Mouse (Mus musculus): ENCODE results near the gene Triobp. TPM values are rescaled to one million over a fixed set of nuclear protein-coding genes. Genes with fewer than 3 reads are reported as not detected.
A peak's percentile ranks its signal among the peaks of the same experiment; 100 is the strongest.
"Not testable (repeated sequence)": the region's sequence is repeated elsewhere in the genome, so short reads cannot be mapped to it uniquely, and the experiment has no call there.

The Triobp gene
- polyA plus RNA-seq, 1 experiment from 2014 or later, result 46.7 TPM

DNA sequence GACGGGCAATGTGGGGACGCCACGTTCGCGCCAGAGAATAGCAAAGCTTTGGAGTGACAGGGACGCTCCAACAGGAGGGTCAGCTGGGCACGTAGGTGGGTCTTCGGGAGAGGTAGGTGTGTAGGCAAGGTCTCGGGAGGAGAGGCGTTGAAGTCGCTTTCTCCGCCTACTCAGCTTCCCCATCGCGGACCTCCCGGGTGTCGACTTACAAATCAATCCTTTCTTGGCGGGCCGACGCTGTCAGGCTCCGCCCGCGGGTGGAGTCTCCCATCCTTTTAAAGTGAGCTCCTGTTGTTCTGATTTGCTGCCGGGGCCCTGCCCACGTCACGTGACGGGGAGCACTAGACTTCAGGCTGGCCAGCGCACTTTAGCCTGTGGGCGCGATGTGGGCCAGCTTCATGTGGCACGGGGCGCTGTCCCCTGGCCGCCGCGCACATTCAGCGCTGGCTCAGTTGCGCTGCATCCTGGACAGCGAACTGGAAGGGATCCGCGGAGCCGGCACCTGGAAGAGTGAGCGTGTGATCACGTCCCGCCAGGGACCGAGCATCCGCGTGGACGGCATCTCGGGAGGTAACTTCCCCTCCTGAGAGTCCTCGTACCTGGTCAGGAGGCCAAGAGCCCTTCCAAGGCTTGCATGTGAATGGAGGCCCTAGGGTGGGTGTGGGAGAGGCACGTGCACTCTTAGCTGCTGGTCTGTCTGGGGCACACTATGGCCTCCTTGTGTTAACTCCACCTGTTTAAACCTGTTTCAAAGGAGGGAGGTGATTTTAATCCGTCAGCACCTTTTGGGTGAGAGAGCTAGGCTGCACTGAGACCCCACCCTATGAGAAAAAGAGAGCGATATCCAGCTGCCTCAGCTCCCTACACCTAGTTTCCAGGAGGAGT lies 83.3 kb downstream of the Triobp start:
- peak; percentile 95 for DNase-seq (ENCODE audit: low spot score)
- Histone ChIP-seq H3K9me3 (no peaks in the 10 kb centered on the region), H3K36me3 (replicated peaks) (peaks cover 20% of the 10 kb centered on the region), H3K4me3 (peak overlapping the region; percentile 84), H3K27me3 (replicated peaks; ENCODE audit: low read depth, poor library complexity, severe bottlenecking) (peaks cover 18% of the 10 kb centered on the region), H3K4me1 (peaks cover 61% of the 10 kb centered on the region), H3K27ac (replicated peaks) (peak overlapping the region; percentile 100)
- under 1% methylated on average over 52 of the region's 52 CpGs for WGBS

GRCm38 (mm10) chr15:79031908-79032307 lies 84.4 kb downstream of the Triobp start:
- H3K4me1 ChIP-seq, result peaks cover 52% of the 10 kb centered on the region

DNA sequence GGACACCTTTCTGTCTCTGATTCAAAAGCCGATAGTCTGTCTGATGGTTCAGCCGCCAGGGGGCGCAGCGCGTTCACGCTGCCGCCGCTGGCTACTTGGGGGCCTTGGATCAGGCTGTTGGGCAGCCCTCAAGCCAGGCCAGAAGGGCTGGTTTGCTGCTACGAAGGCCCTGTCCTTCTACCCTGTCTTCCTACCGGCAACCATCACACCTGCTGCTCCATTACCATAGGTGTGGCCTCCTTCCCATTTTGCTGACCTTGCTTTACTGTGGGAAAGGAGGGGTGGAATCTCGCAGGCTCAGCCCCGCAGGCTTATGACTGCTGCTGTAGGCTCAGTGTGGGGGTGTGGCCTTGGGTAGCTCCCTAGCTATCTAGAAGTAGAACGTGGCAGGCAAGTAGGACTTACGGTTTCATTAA lies 90.4 kb downstream of the Triobp start:
- DNase-seq (ENCODE audit: low spot score), result peak; percentile 85
- H3K27me3 ChIP-seq (replicated peaks; ENCODE audit: low read depth, poor library complexity, severe bottlenecking), result peaks cover 43% of the 10 kb centered on the region
- H3K27ac ChIP-seq (replicated peaks), result no peak overlapping the region
- WGBS, result 17% methylated on average over 14 of the region's 14 CpGs
- H3K4me1 ChIP-seq, result peaks cover 44% of the 10 kb centered on the region
- no peaks in the 10 kb centered on the region for H3K9me3 ChIP-seq
- H3K4me3 ChIP-seq, result no peak overlapping the region; the same call in 1 of the 2 replicates
- peaks cover 37% of the 10 kb centered on the region for H3K36me3 ChIP-seq (replicated peaks)

More at GRCm38 (mm10) chr15:79031908-79032307, 84.4 kb downstream of the Triobp start:
- H3K4me3 ChIP-seq; DNase-seq (ENCODE audit: low spot score); H3K27ac ChIP-seq (replicated peaks); H3K9me3 ChIP-seq; H3K27me3 ChIP-seq (replicated peaks; ENCODE audit: low read depth, poor library complexity, severe bottlenecking): not testable (repeated sequence)
- peaks cover 31% of the 10 kb centered on the region for H3K36me3 ChIP-seq (replicated peaks)
- 92% methylated on average over 5 of the region's 5 CpGs for WGBS

- Histone ChIP-seq H3K36me3 (replicated peaks) (peaks cover 37% of the 10 kb centered on the region), H3K4me1 (peaks cover 48% of the 10 kb centered on the region), H3K27ac (replicated peaks) (no peak overlapping the region), H3K9me3 (no peaks in the 10 kb centered on the region), H3K27me3 (replicated peaks; ENCODE audit: low read depth, poor library complexity, severe bottlenecking) (peaks cover 47% of the 10 kb centered on the region), H3K4me3 (no peak overlapping the region; the same call in 1 of the 2 replicates)
- DNase-seq (ENCODE audit: low spot score), result no peak
- 70% methylated on average over 10 of the region's 10 CpGs for WGBS
Measured at GRCm38 (mm10) chr15:79038331-79038730, 90.8 kb downstream of the Triobp start.

GRCm38 (mm10) chr15:79038853-79039252 lies 91.3 kb downstream of the Triobp start:
- peaks cover 36% of the 10 kb centered on the region for H3K36me3 ChIP-seq (replicated peaks)
- peak overlapping the region; percentile 16; the same call in 1 of the 2 replicates for H3K27ac ChIP-seq (replicated peaks)
- DNase-seq (ENCODE audit: low spot score), result peak; percentile 79
- peak overlapping the region; percentile 25; the same call in 1 of the 2 replicates for H3K4me3 ChIP-seq
- H3K4me1 ChIP-seq, result peaks cover 51% of the 10 kb centered on the region
- 20% methylated on average over 7 of the region's 7 CpGs for WGBS
- no peaks in the 10 kb centered on the region for H3K9me3 ChIP-seq
- peaks cover 52% of the 10 kb centered on the region for H3K27me3 ChIP-seq (replicated peaks; ENCODE audit: low read depth, poor library complexity, severe bottlenecking)

- DNase-seq (ENCODE audit: low spot score), result peak; percentile 62
Measured at GRCm38 (mm10) chr15:79040501-79041416, 93.2 kb downstream of the Triobp start.

DNA sequence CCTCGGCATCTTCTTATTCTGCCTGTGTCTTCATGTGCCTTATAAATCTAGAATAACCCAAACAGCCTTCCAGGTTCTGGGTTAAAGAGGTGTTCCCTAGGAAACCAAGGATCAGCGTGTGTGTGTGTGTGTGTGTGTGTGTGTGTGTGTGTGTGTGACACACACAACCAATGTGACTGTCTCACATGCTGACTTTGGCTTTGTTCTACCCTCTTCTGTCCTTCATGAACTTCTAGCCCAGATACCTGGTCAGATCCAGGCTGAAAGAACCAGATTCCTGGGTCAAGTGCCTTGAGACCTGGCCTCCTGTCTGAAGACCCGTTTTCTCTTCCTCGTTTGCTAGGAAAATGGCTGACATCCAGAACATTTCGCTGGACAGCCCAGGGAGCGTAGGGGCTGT lies 94.1 kb downstream of the Triobp start, which contains the start of gene Galr3:
TSS of gene Galr3 (plus strand) at position 301 of the 400 bp plus-strand sequence.
- 79% methylated on average over 6 of the region's 6 CpGs for WGBS
- Histone ChIP-seq H3K27ac (replicated peaks) (peak within 1 kb of the TSS; percentile 70; the same call in 1 of the 2 replicates), H3K36me3 (replicated peaks) (peaks cover 10% of the 10 kb centered on the region), H3K27me3 (replicated peaks; ENCODE audit: low read depth, poor library complexity, severe bottlenecking) (peaks cover 66% of the 10 kb centered on the region), H3K4me1 (peaks cover 57% of the 10 kb centered on the region), H3K4me3 (peak within 1 kb of the TSS; percentile 72), H3K9me3 (no peaks in the 10 kb centered on the region)
- no peak for DNase-seq (ENCODE audit: low spot score)

More at GRCm38 (mm10) chr15:79040501-79041416, 93.2 kb downstream of the Triobp start:
- Histone ChIP-seq H3K9me3 (no peaks in the 10 kb centered on the region), H3K27me3 (replicated peaks; ENCODE audit: low read depth, poor library complexity, severe bottlenecking) (peaks cover 66% of the 10 kb centered on the region), H3K4me3 (peak overlapping the region; percentile 50), H3K36me3 (replicated peaks) (peaks cover 18% of the 10 kb centered on the region), H3K27ac (replicated peaks) (no peak overlapping the region), H3K4me1 (peaks cover 57% of the 10 kb centered on the region)
- WGBS, result 23% methylated on average over 24 of the region's 24 CpGs

- Histone ChIP-seq H3K36me3 (replicated peaks) (no peaks in the 10 kb centered on the region), H3K4me1 (peaks cover 54% of the 10 kb centered on the region), H3K9me3 (no peaks in the 10 kb centered on the region), H3K4me3 (peak overlapping the region; percentile 72), H3K27ac (replicated peaks) (peak overlapping the region; percentile 70), H3K27me3 (replicated peaks; ENCODE audit: low read depth, poor library complexity, severe bottlenecking) (peaks cover 76% of the 10 kb centered on the region)
- peak; percentile 63 for DNase-seq (ENCODE audit: low spot score)
- WGBS, result under 1% methylated on average over 105 of the region's 105 CpGs
Measured at GRCm38 (mm10) chr15:79042721-79043491, 95.4 kb downstream of the Triobp start.

DNA sequence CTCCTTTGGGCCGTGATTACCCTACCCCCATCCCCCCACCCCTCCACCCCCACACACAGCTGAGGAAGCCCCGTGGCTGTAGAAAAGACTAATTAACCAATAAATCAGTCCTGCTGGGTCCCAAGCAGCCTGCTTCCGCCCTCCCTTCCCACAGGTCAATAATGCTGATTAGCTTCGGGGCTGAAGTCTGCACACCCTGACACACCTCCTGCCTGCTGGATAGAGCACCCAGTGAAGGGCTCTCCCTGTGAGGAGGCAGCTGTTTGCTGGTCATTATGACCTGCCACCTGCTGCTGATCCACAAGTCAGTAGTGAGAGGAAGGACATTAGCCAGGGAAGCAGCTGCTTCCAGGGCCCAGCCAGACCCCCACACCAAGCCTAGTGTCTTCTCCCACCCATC lies 97.3 kb downstream of the Triobp start:
- no peak for DNase-seq (ENCODE audit: low spot score)
- Histone ChIP-seq H3K4me3 (no peak overlapping the region), H3K27me3 (replicated peaks; ENCODE audit: low read depth, poor library complexity, severe bottlenecking) (peaks cover 64% of the 10 kb centered on the region), H3K27ac (replicated peaks) (no peak overlapping the region), H3K4me1 (peaks cover 36% of the 10 kb centered on the region), H3K9me3 (no peaks in the 10 kb centered on the region), H3K36me3 (replicated peaks) (no peaks in the 10 kb centered on the region)
- 14% methylated on average over 4 of the region's 4 CpGs for WGBS

DNA sequence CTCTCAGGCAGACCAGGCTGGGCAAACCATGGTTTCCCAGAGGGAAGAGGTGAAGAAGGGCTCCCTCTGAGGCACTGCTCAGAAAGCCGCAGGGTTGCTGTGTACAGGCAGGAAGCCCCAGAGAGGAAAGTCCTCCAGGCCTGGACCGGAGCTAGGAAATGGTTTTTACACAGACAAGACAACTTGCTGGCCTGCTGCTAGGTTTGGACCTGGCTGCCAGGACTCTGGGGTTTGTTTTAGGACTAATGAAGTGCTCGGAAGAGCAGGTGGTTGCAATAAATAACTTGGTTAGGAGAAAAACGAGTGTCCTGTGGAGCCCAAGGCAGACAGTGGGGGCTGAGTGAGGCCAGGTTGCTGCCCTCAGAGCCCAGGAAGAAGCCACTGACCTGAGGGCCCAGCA lies 100.7 kb downstream of the Triobp start:
- peaks cover 21% of the 10 kb centered on the region for H3K4me1 ChIP-seq
- peaks cover 15% of the 10 kb centered on the region for H3K36me3 ChIP-seq (replicated peaks)
- H3K27me3 ChIP-seq (replicated peaks; ENCODE audit: low read depth, poor library complexity, severe bottlenecking), result peaks cover 30% of the 10 kb centered on the region
- H3K9me3 ChIP-seq, result no peaks in the 10 kb centered on the region
- 72% methylated on average over 4 of the region's 4 CpGs for WGBS
- DNase-seq (ENCODE audit: low spot score), result no peak
- no peak overlapping the region for H3K4me3 ChIP-seq
- H3K27ac ChIP-seq (replicated peaks), result no peak overlapping the region

DNA sequence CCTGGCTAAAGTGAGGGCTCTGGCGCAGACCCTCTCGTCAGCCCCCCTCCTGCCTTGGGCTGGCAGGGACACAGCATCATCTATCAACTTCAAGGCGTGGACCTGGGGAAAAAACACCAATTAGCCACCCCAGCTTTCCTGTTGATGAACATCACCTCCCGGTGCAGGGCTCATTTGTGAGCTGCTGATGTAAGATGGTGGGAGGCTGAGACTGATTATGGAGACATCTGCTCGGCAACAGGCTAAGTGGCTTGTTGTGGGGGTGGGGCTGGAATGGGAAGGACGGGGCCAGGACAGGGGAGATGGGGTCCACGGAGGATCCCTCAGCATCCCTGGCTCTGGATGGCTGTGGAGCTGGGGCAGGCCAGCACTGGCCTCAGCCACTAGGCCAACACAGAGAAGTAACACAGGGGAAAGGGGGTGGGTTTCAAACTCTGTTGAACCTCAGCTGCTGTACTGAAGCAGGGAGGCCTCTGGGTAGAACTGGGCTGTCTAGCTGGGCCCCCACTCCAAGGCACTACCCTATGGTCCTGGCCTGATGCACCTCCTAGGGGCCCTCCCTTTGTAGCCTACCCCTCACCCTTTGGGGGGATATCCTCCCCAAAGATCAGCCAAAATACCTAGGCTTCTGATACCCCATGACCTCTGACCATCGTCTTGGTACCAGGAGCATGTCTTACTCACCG lies 102.8 kb downstream of the Triobp start:
- peaks cover 36% of the 10 kb centered on the region for H3K36me3 ChIP-seq (replicated peaks)
- DNase-seq (ENCODE audit: low spot score), result no peak
- no peak overlapping the region for H3K4me3 ChIP-seq
- H3K27me3 ChIP-seq (replicated peaks; ENCODE audit: low read depth, poor library complexity, severe bottlenecking), result peaks cover 10% of the 10 kb centered on the region
- peak overlapping the region; percentile 35; the same call in 1 of the 2 replicates for H3K27ac ChIP-seq (replicated peaks)
- H3K4me1 ChIP-seq, result peaks cover 10% of the 10 kb centered on the region
- no peaks in the 10 kb centered on the region for H3K9me3 ChIP-seq
- WGBS, result 72% methylated on average over 9 of the region's 9 CpGs

Data from embryonic facial prominence, embryonic 10.5 days (tissue).